Mouse (Mus musculus) liver, embryonic 16.5 days (tissue): ENCODE measurements at regions not wholly inside any gene's neighbourhood (a gene's known extent, or its start where the extent isn't known, plus 50 kb on each side); places are given as distances from the start of the nearest gene placed in this dataset.

Experiments
- ATAC-seq: fragments of 200-750 bp; cut with Nextera tagmentation; 2 replicates; pipeline ENCODE4 v1.8.0; 2017; ENCODE audit warnings: low read depth, mild to moderate bottlenecking, moderate number of reproducible peaks, moderate library complexity
- H3K27ac ChIP-seq: fragments of 300-500 bp; sonication (generic); 2 replicates; pipeline ENCODE4 v1.5.1; 2014; ENCODE audit warnings: mild to moderate bottlenecking, low read length
- H3K27me3 ChIP-seq: fragments of 300-500 bp; sonication (generic); 2 replicates; pipeline ENCODE4 v1.6.1; 2014; ENCODE audit warnings: low read depth, low read length, mixed read lengths; ENCODE audit not compliant: control insufficient read depth, insufficient read depth
- H3K36me3 ChIP-seq: fragments of 300-500 bp; sonication (generic); 2 replicates; pipeline ENCODE4 v1.6.1; 2014; ENCODE audit warnings: mild to moderate bottlenecking; ENCODE audit not compliant: control insufficient read depth, insufficient read depth
- H3K4me1 ChIP-seq: fragments of 300-500 bp; sonication (generic); 2 replicates; pipeline ENCODE4 v1.6.1; 2014; ENCODE audit warnings: low read depth, low read length, mixed read lengths; ENCODE audit not compliant: control insufficient read depth
- H3K4me2 ChIP-seq: fragments of 300-500 bp; sonication (generic); 2 replicates; pipeline ENCODE4 v1.6.1; 2014; ENCODE audit warnings: low read depth, low read length, mixed read lengths
- H3K4me3 ChIP-seq: fragments of 300-500 bp; sonication (generic); 2 replicates; pipeline ENCODE4 v1.5.1; 2014; ENCODE audit warnings: low read depth, mild to moderate bottlenecking, low read length
- H3K9ac ChIP-seq: fragments of 300-500 bp; sonication (generic); 2 replicates; pipeline ENCODE4 v1.6.1; 2014; ENCODE audit warnings: low read depth, low read length
- H3K9me3 ChIP-seq: fragments of 300-500 bp; sonication (generic); replicated peaks from 2 replicates; pipeline ENCODE4 v1.6.1; 2016; ENCODE audit warnings: low read length; ENCODE audit not compliant: control insufficient read depth
- WGBS: fragments of 180-500 bp; shearing (Covaris S2); extraction: QIAGEN DNeasy Blood & Tissue Kit; methylation state at CpG from one replicate; pipeline ENCODE4 v1.1.7; 2014; ENCODE audit not compliant: insufficient replicate concordance; 5-methylcytosine and 5-hydroxymethylcytosine counted together

GRCm38 (mm10) chr10:95622879-95623517, 50.3 kb downstream of the Anapc15-ps start:
- no peaks in the 10 kb centered on the region for H3K36me3 ChIP-seq
- no peaks in the 10 kb centered on the region for H3K9me3 ChIP-seq
- H3K4me2 ChIP-seq, result no peak overlapping the region
- no peaks in the 10 kb centered on the region for H3K27me3 ChIP-seq
- peaks cover 3% of the 10 kb centered on the region for H3K4me1 ChIP-seq
- ATAC-seq, result peak; percentile 77
- no peak overlapping the region for H3K9ac ChIP-seq
- 27% methylated on average over 2 of the region's 2 CpGs for WGBS
- no peak overlapping the region for H3K4me3 ChIP-seq
- H3K27ac ChIP-seq, result peak overlapping the region; percentile 60; the same call in 1 of the 2 replicates

DNA sequence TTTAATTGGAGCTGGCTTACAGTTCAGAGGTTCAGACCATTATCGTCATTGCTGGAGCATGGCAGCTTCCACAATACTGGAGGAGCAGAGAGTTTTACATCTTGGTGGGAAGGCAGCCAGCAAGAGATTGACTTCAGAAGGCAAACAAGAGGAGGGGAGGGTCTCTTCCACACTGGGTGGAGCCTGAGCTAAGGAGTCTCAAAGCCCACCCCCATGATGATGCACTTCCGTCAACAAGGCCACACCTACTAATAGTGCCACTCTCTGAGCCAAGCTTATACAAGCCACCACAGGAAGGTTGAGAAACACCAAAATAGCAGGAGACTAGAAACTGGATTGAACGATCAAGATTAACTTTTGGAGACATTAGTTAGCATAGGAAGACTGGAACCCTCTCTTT, 52.5 kb downstream of the Anapc15-ps start:
- no peak for ATAC-seq

GRCm38 (mm10) chr10:95619601-95620000, 53.6 kb downstream of the Anapc15-ps start:
- no peaks in the 10 kb centered on the region for H3K27me3 ChIP-seq
- no peak overlapping the region for H3K9ac ChIP-seq
- H3K4me1 ChIP-seq, result peaks cover 3% of the 10 kb centered on the region; the same call in 1 of the 2 replicates
- H3K9me3 ChIP-seq, result no peaks in the 10 kb centered on the region
- H3K27ac ChIP-seq, result no peak overlapping the region
- H3K4me3 ChIP-seq, result no peak overlapping the region
- H3K4me2 ChIP-seq, result no peak overlapping the region
- 54% methylated on average over 10 of the region's 10 CpGs for WGBS
- H3K36me3 ChIP-seq, result no peaks in the 10 kb centered on the region
- no peak for ATAC-seq

More for the DNA sequence above, 52.5 kb downstream of the Anapc15-ps start:
- Histone ChIP-seq H3K9ac (no peak overlapping the region), H3K4me1 (peaks cover 3% of the 10 kb centered on the region), H3K27me3 (no peaks in the 10 kb centered on the region), H3K27ac (no peak overlapping the region), H3K4me3 (no peak overlapping the region), H3K9me3 (no peaks in the 10 kb centered on the region), H3K36me3 (no peaks in the 10 kb centered on the region), H3K4me2 (no peak overlapping the region)
- WGBS, result 66% methylated on average over 3 of the region's 3 CpGs

- no peak overlapping the region for H3K27ac ChIP-seq
- no peak overlapping the region for H3K4me3 ChIP-seq
- H3K9me3 ChIP-seq, result no peaks in the 10 kb centered on the region
- H3K36me3 ChIP-seq, result no peaks in the 10 kb centered on the region
- 67% methylated on average over 9 of the region's 9 CpGs for WGBS
- ATAC-seq, result no peak
- no peak overlapping the region for H3K4me2 ChIP-seq
- H3K27me3 ChIP-seq, result no peaks in the 10 kb centered on the region
- no peak overlapping the region for H3K9ac ChIP-seq
- H3K4me1 ChIP-seq, result no peaks in the 10 kb centered on the region
Observed at GRCm38 (mm10) chr10:95618451-95619079, 54.6 kb upstream of the Nudt4 start.

- no peaks in the 10 kb centered on the region for H3K9me3 ChIP-seq
- no peak overlapping the region for H3K4me2 ChIP-seq
- WGBS, result 55% methylated on average over 5 of the region's 5 CpGs
- H3K27me3 ChIP-seq, result no peaks in the 10 kb centered on the region
- no peak for ATAC-seq
- H3K4me1 ChIP-seq, result no peaks in the 10 kb centered on the region
- no peak overlapping the region for H3K4me3 ChIP-seq
- no peak overlapping the region for H3K27ac ChIP-seq
- no peak overlapping the region for H3K9ac ChIP-seq
- H3K36me3 ChIP-seq, result no peaks in the 10 kb centered on the region
Observed at GRCm38 (mm10) chr10:95616821-95617220, 52.9 kb upstream of the Nudt4 start.

- 68% methylated on average over 25 of the region's 25 CpGs for WGBS
- Histone ChIP-seq H3K4me3 (no peak overlapping the region), H3K27me3 (no peaks in the 10 kb centered on the region), H3K27ac (no peak overlapping the region), H3K4me2 (no peak overlapping the region), H3K36me3 (no peaks in the 10 kb centered on the region), H3K4me1 (peaks cover 1% of the 10 kb centered on the region; the same call in 1 of the 2 replicates), H3K9ac (no peak overlapping the region), H3K9me3 (no peaks in the 10 kb centered on the region)
- ATAC-seq, result no peak
Observed at GRCm38 (mm10) chr10:95615849-95616650, 52.1 kb upstream of the Nudt4 start.
